Mouse (Mus musculus): Measurements from ENCODE around the gene Mmp11. TPM values are rescaled to one million over a fixed set of nuclear protein-coding genes. Genes with fewer than 3 reads are reported as not detected.
A peak's percentile ranks its signal among the peaks of the same experiment; 100 is the strongest.

The Mmp11 gene
- total and polyA plus RNA-seq, 3 experiments, result 0.99 to 1.1 TPM; not detected in 1

GRCm38 (mm10) chr10:75896208-75896607 is 40.1 kb downstream of the Mmp11 start:
- peak overlapping the region; percentile 99 for H3K27ac ChIP-seq (ENCODE audit: insufficient read depth, low read depth)
- DNase-seq (ENCODE audit: extremely low read depth), result peak; percentile 76
- TF ChIP-seq ELF1 (IDR thresholded peaks at IDR 0.05; ENCODE audit: low read depth, low read length) (no peak), USF1 (IDR thresholded peaks at IDR 0.05; ENCODE audit: low read depth, low read length) (no peak), GABPA (IDR thresholded peaks at IDR 0.05; ENCODE audit: insufficient replicate concordance, low read depth, low read length) (no peak), ZC3H11A (IDR thresholded peaks at IDR 0.05; ENCODE audit: low read depth, low read length) (no peak), SMC3 (IDR thresholded peaks at IDR 0.05; ENCODE audit: low read depth, low read length) (peak; percentile 46; the same call in 1 of the 2 replicates), ETS1 (conservative IDR thresholded peaks at IDR 0.05; ENCODE audit: low read depth, low read length) (peak; percentile 37; the same call in 1 of the 2 replicates), NELFE (IDR thresholded peaks at IDR 0.05; ENCODE audit: low read depth, low read length) (no peak), ZNF384 (IDR thresholded peaks at IDR 0.05; ENCODE audit: low read depth, low read length) (no peak), MAX (IDR thresholded peaks at IDR 0.05; ENCODE audit: low read length) (peak; percentile 31; the same call in 1 of the 2 replicates), JUN (IDR thresholded peaks at IDR 0.05; ENCODE audit: insufficient read depth, low read depth, low read length) (no peak), TBP (conservative IDR thresholded peaks at IDR 0.05; ENCODE audit: low read depth, low read length) (no peak), ZKSCAN1 (IDR thresholded peaks at IDR 0.05; ENCODE audit: borderline replicate concordance, low read depth, low read length) (no peak), ZMIZ1 (IDR thresholded peaks at IDR 0.05; ENCODE audit: low read depth, low read length) (no peak), POLR2A (IDR thresholded peaks at IDR 0.05; ENCODE audit: low read depth, low read length) (no peak), HCFC1 (IDR thresholded peaks at IDR 0.05; ENCODE audit: low read depth, low read length) (no peak), JUND (conservative IDR thresholded peaks at IDR 0.05; ENCODE audit: low read depth, low read length) (no peak), MAFK (IDR thresholded peaks at IDR 0.05; ENCODE audit: insufficient replicate concordance, low read length) (0 out of 2 replicates have a peak, but pooled peaks have one; percentile 17), USF2 (conservative IDR thresholded peaks at IDR 0.05; ENCODE audit: low read depth, low read length) (no peak), MEF2A (IDR thresholded peaks at IDR 0.05; ENCODE audit: borderline replicate concordance, low read depth, low read length) (no peak; the same call in 1 of the 2 replicates), RAD21 (IDR thresholded peaks at IDR 0.05; ENCODE audit: low read depth, low read length) (peak; percentile 29), CTCF (conservative IDR thresholded peaks at IDR 0.05 in 1 of 2, IDR thresholded peaks at IDR 0.05 in 1 of 2; ENCODE audit: low read depth in 2 of 2, low read length in 2 of 2) (peak in 1 of 2 experiments; percentile 57; a peak in 2 of 4 replicates), POLR2AphosphoS2 (IDR thresholded peaks at IDR 0.05; ENCODE audit: low read depth, low read length) (no peak), CHD1 (IDR thresholded peaks at IDR 0.05; ENCODE audit: low read depth, low read length) (no peak), TCF12 (IDR thresholded peaks at IDR 0.05; ENCODE audit: low read depth, low read length) (peak; percentile 69), KAT2A (IDR thresholded peaks at IDR 0.05; ENCODE audit: insufficient replicate concordance, low read length) (no peak), BHLHE40 (IDR thresholded peaks at IDR 0.05; ENCODE audit: low read depth, low read length) (peak; percentile 68; the same call in 1 of the 2 replicates), E2F4 (IDR thresholded peaks at IDR 0.05; ENCODE audit: insufficient replicate concordance, low read depth, low read length) (no peak), MYC (IDR thresholded peaks at IDR 0.05; ENCODE audit: low read depth, low read length) (no peak), MXI1 (IDR thresholded peaks at IDR 0.05; ENCODE audit: low read depth, low read length) (peak; percentile 34; the same call in 1 of the 2 replicates), PAX5 (IDR thresholded peaks at IDR 0.05; ENCODE audit: low read length) (no peak), EP300 (IDR thresholded peaks at IDR 0.05; ENCODE audit: low read length) (peak; percentile 19; the same call in 1 of the 2 replicates), UBTF (IDR thresholded peaks at IDR 0.05; ENCODE audit: low read depth, low read length) (no peak), MAZ (IDR thresholded peaks at IDR 0.05; ENCODE audit: low read depth, low read length) (peak; percentile 67; the same call in 1 of the 2 replicates), RCOR1 (conservative IDR thresholded peaks at IDR 0.05; ENCODE audit: low read depth, low read length) (no peak), IRF4 (IDR thresholded peaks at IDR 0.05; ENCODE audit: low read depth, low read length) (no peak; the same call in 1 of the 2 replicates), NRF1 (IDR thresholded peaks at IDR 0.05; ENCODE audit: low read depth, low read length) (0 out of 2 replicates have a peak, but pooled peaks have one; percentile 10), CHD2 (IDR thresholded peaks at IDR 0.05; ENCODE audit: low read length) (no peak), SIN3A (IDR thresholded peaks at IDR 0.05; ENCODE audit: low read length) (peak; percentile 71; the same call in 1 of the 2 replicates)
- no peak overlapping the region for H3K9ac ChIP-seq (ENCODE audit: insufficient read depth, low read depth)
- no peaks in the 10 kb centered on the region for H3K9me3 ChIP-seq (replicated peaks; ENCODE audit: low read length)
- H3K4me2 ChIP-seq (ENCODE audit: insufficient read depth, low read depth, poor library complexity, severe bottlenecking), result peak overlapping the region; percentile 76; the same call in 1 of the 2 replicates
- H3K36me3 ChIP-seq (replicated peaks in 1 of 2; ENCODE audit: control insufficient read depth in 1 of 2, insufficient read depth in 1 of 2, low read length in 1 of 2), result peaks cover 19 to 72% of the 10 kb centered on the region in 2 experiments
- in situ Hi-C loops (cut with MboI; ENCODE audit: low pct_ligation_motif_present, low pct_unique_long_range_greater_than_20kb, low sequenced_read_pairs) (loop anchor here (5.0 kb wide), 1 partner anchor 41 kb away; the partner anchor contains the start of gene Mmp11), dilution Hi-C loops (cut with MboI; ENCODE audit: extremely low pct_ligation_motif_present, extremely low pct_unique_long_range_greater_than_20kb, low sequenced_read_pairs) (no loop called here)
- peak overlapping the region in 1 of 3 experiments; percentile 28 for H3K4me3 ChIP-seq (replicated peaks in 1 of 3; ENCODE audit: low read depth in 2 of 3, low read length in 2 of 3, poor library complexity in 1 of 3)
- peaks cover 33 to 70% of the 10 kb centered on the region in 2 experiments for H3K4me1 ChIP-seq (ENCODE audit: control insufficient read depth in 1 of 2, insufficient read depth in 2 of 2)
- H3K27me3 ChIP-seq (replicated peaks), result no peaks in the 10 kb centered on the region
- no peaks in the 10 kb centered on the region; the same call in 1 of the 2 replicates for H3K79me2 ChIP-seq (replicated peaks; ENCODE audit: control insufficient read depth, extremely low read depth, insufficient read depth, poor library complexity, severe bottlenecking)
